Mouse (Mus musculus) brain, adult 10 weeks (tissue): ENCODE data around the gene Man1a. TPM values are rescaled to one million over a fixed set of nuclear protein-coding genes. Genes with fewer than 3 reads are reported as not detected.

ENCODE experiments used
- polyA plus RNA-seq: library from polyadenylated mRNA; stranded (reverse); fragments of 350-450 nt; fragmentation: Illumina TruSeq; extraction: RNeasy Lipid Tissue Mini Kit (QIAGEN cat#74804); gene quantifications from one replicate; pipeline ENCODE4 v1.2.3, GENCODE M21; 2015; ENCODE audit warnings: low read depth, low replicate concordance

The Man1a gene
- 18.4 TPM for polyA plus RNA-seq

DNA sequence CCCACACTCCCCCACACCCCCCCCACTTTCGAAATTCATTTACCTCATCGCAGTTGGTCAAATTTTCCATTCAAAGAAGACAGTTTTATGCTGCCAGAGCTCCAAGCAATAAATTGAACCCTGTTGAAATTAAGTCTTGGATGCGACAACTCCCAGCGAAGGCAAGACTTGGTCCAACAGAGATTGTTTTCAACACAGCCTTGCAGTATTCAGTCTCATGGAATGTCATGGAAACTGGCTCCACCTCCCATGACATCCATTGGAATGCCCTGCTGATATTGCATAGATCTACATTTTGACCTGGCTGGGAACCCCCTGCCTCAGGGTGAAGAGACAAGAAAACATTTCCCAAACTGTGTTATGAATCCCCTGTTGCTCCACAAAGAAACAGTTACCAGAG is at the start of gene Man1a:
Man1a (minus strand) TSS at position 190 of the 400 bp plus-strand sequence.

